Mouse (Mus musculus): Measurements from ENCODE around the gene Capza2.

GRCm38 (mm10) chr6:17666024-17666423 is 30.0 kb downstream of the Capza2 start:
- TF ChIP-seq CTCF (IDR thresholded peaks at IDR 0.05; ENCODE audit: control insufficient read depth, insufficient read depth, insufficient read length) (no peak), FOSL1 (IDR thresholded peaks at IDR 0.05; ENCODE audit: insufficient read depth, low read length, poor library complexity, severe bottlenecking) (no peak), MYOG (IDR thresholded peaks at IDR 0.05; ENCODE audit: control insufficient read depth, extremely low read depth, insufficient read length) (no peak), MAX (IDR thresholded peaks at IDR 0.05) (no peak)

Data from C2C12 (cell line).